Mouse (Mus musculus) layer of hippocampus, postnatal 25 days (tissue): Measurements from ENCODE around the gene Plet1. TPM values are rescaled to one million over a fixed set of nuclear protein-coding genes. Genes with fewer than 3 reads are reported as not detected.
A peak's percentile ranks its signal among the peaks of the same experiment; 100 is the strongest.

Experiments used
- DNase-seq, 2 experiments: peaks; one replicate each; pipeline ENCODE4 v3.0.0; 2022; ENCODE audit warnings: mixed read lengths in 2 of 2, low spot score in 1 of 2; ENCODE audit errors: extremely low spot score in 1 of 2
- total RNA-seq, 2 experiments: library from RNA; stranded (reverse); gene quantifications; 2 replicates each; pipeline ENCODE4 v1.2.3; 2021

The Plet1 gene
- total RNA-seq, 2 experiments from 2014 or later: 0.15 to 0.21 TPM

- DNase-seq: peak in 1 of 2 experiments; percentile 34
Measured at GRCm38 (mm10) chr9:50530890-50531289, 36.6 kb downstream of the Plet1 start.

- DNase-seq: no peak
Measured at GRCm38 (mm10) chr9:50533328-50533727, 39.0 kb downstream of the Plet1 start.

- no peak for DNase-seq
Measured at GRCm38 (mm10) chr9:50533791-50534190, 39.5 kb downstream of the Plet1 start.

- no peak for DNase-seq
Measured at GRCm38 (mm10) chr9:50535930-50536329, 41.6 kb downstream of the Plet1 start.

GRCm38 (mm10) chr9:50536603-50537135, 42.3 kb downstream of the Plet1 start:
- DNase-seq: no peak

GRCm38 (mm10) chr9:50537295-50537694, 43.0 kb downstream of the Plet1 start:
- no peak for DNase-seq

- no peak for DNase-seq
Measured at GRCm38 (mm10) chr9:50540170-50540569, 45.8 kb downstream of the Plet1 start.

GRCm38 (mm10) chr9:50542401-50542800, 48.1 kb downstream of the Plet1 start:
- no peak for DNase-seq

GRCm38 (mm10) chr9:50547859-50548478, 53.6 kb downstream of the Plet1 start:
- DNase-seq: no peak

- no peak for DNase-seq
Measured at GRCm38 (mm10) chr9:50548936-50549335, 54.6 kb downstream of the Plet1 start.

GRCm38 (mm10) chr9:50552206-50552605, 57.9 kb downstream of the Plet1 start:
- no peak for DNase-seq

- DNase-seq: no peak
Measured at GRCm38 (mm10) chr9:50553547-50553946, 59.2 kb downstream of the Plet1 start.

GRCm38 (mm10) chr9:50554241-50555093, 60.1 kb downstream of the Plet1 start, which contains the start of gene Il18:
Gene Il18, plus strand, starts transcription at chr9:50554827.
- DNase-seq: peak in 1 of 2 experiments; percentile 40

- DNase-seq: no peak
Measured at GRCm38 (mm10) chr9:50555094-50555446, 60.7 kb downstream of the Plet1 start, which contains the start of gene Bco2. Gene Bco2, minus strand, starts transcription at chr9:50555181.

Other genes with a start within 250 kb of the Plet1 start
- 100 to 1,000 TPM; 369 to 392 TPM for gene Rpl10-ps3, start 149.6 kb upstream of the Plet1 start, total RNA-seq
- gene Pts, start 34.2 kb downstream of the Plet1 start, total RNA-seq: 10 to 100 TPM; 36.0 to 39.8 TPM
- gene Il18, start 60.3 kb downstream of the Plet1 start, total RNA-seq: 10 to 100 TPM; 24.3 to 25.4 TPM
- gene Bco2, start 60.7 kb downstream of the Plet1 start, total RNA-seq: 1 to 10 TPM; 3.5 to 3.8 TPM
- not detected for gene Tex12, start 66.8 kb downstream of the Plet1 start, total RNA-seq
- gene Sdhd, start 109.3 kb downstream of the Plet1 start, total RNA-seq: 100 to 1,000 TPM; 117 to 132 TPM
- 100 to 1,000 TPM; 237 to 253 TPM for gene Timm8b, start 109.4 kb downstream of the Plet1 start, total RNA-seq
- 1 to 10 TPM; 3.3 to 3.4 TPM for gene Pih1d2, start 122.8 kb downstream of the Plet1 start, total RNA-seq
- 10 to 100 TPM; 19.3 to 22.8 TPM for gene Nkapd1, start 122.9 kb downstream of the Plet1 start, total RNA-seq
- gene Dlat, start 165.3 kb downstream of the Plet1 start, total RNA-seq: 100 to 1,000 TPM; 137 to 141 TPM
- 10 to 100 TPM; 83.7 to 91.2 TPM for gene Dixdc1, start 245.0 kb downstream of the Plet1 start, total RNA-seq